Mouse (Mus musculus): Measurements from ENCODE around the gene Pabpc4.

Gene Pabpc4

DNA sequence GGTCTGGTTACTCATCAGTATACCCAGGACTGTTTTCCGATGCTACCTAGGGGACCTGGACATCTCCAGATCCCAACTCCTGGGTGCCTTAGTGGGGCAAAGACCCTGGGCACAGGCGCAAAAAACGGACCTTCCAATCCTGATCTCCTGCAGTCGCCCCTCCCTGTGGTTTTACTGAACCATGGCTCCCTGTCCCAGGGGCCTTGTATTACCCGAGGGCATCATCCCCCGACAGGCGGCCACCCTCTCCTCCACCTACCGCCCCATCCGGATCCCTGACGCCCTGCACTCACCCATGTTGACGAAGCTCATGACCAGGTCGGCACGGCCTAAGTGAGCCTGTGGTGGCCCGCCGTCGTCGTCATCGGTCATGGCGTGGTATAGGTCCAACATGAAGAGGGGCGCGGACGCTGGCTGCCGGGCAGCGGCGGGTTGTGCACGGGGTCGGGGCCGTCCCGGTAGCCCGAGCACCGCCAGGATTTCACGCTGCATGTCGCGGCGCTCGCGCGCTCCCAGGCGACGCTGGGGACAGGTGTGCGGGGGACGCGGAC, 80.0 kb downstream of the Pabpc4 start:
- intact Hi-C loops (cut with DNase I), result no loop called here

DNA sequence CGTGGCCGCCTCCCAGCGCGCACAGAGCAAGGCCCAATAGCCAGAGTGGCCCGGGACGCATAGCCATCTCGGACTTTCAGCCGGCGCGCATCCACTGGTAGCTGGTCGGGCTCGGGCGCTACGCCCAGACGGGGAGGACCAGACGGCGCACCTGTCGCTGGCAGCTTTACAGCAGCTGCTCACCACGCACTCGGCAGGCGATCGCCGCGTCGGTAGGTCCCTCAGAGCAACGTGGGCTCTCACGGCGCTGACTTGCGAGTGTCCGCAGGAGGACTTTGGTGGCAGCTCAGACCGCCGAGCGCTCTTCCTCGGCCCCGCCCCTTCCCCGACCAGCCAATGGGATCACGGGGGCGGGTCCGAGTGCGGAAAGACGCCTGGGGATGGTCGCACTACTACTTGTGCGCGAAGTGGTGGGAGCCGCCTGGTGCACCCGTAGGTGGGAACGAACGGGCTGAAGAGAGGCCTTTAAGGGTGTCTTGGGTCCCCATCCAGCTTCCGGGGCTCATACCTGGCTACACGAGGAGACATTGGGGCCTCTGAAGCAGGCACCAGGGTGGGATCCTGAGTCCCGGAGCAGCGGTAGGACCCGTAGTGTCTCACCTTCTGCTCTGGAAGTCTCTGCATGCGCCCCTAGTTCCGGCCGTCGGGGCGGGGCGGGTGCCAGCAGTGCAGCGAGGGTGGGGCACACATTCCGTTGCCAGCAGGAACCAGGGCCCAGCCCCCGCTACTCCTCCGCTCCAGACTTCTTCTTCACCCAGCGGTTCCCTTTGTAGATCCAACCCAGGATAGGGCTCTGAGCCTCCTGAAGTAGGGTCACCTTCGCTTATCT, 80.7 kb downstream of the Pabpc4 start, which contains the start of gene Bmp8a:
Bmp8a (minus strand) TSS at position 611 of the 829 bp plus-strand sequence.
- intact Hi-C loops (cut with DNase I), result no loop called here

GRCm38 (mm10) chr4:123343471-123343789, 81.3 kb downstream of the Pabpc4 start:
- intact Hi-C loops (cut with DNase I), result no loop called here
